Mouse (Mus musculus): Measurements from ENCODE around the gene Gm20696. TPM values are rescaled to one million over a fixed set of nuclear protein-coding genes. Genes with fewer than 3 reads are reported as not detected.

Gene Gm20696
- total RNA-seq, 2 experiments from 2014 or later, result 2.9 to 5.0 TPM

DNA sequence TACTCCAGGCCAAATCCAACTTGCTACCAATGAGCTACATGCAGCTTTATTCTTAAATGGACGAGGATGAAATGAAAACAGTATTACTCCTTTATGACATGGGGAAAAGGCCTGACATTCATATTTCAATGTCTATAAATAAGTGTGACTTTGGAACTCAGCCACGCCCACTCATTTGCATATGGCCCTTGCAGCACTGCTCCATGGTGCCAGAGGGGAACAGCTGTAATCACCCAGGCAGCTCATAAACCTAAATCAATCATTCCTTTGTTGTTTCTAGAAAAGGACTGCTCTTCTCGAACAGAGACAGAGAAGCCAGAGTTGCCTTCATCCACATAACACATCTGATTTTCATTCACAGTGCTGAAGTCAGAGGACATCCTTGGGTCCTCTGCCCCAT, 241.6 kb downstream of the Gm20696 start:
- no peak for ATAC-seq (replicated peaks; ENCODE audit: low FRiP score, poor library complexity, severe bottlenecking)

DNA sequence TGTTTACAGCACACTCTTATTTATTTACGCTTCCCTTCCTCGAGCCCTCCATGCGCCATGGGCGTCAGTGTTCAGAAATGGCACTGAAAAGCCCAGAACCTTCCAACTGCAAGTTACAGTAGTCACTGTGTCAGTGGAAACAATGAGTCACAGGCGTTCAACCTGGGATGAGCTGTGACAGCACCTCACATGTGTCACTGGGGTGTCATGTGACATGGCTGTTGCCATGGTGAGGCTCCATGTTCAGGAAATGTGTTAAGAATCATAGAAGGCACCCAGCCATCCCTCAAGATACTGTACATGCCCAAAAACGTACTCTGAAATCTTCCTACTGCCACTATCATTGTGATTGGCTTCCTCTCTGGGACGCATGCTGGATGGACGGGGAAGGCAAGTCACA, 245.9 kb downstream of the Gm20696 start:
- ATAC-seq (replicated peaks; ENCODE audit: low FRiP score, poor library complexity, severe bottlenecking), result no peak

DNA sequence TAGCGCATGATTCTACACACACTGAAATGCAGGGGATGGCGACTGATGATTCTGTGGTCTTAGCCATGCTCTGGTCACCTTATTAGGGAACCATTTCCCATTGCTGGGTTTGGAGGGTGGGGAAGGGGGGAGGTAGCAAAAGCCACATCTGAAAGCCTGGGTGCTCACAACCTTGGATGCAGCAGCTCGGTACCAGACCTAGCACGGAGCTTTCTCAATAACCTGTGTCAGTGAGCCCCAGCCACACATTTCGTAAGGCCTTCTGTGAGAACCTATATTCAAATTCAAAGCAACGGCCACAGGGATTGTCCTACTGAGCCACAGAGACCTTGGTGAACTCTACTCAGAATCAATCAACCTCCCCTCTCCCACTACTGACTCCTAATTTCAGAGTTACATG, 254.0 kb downstream of the Gm20696 start:
- ATAC-seq (replicated peaks; ENCODE audit: low FRiP score, poor library complexity, severe bottlenecking), result no peak

DNA sequence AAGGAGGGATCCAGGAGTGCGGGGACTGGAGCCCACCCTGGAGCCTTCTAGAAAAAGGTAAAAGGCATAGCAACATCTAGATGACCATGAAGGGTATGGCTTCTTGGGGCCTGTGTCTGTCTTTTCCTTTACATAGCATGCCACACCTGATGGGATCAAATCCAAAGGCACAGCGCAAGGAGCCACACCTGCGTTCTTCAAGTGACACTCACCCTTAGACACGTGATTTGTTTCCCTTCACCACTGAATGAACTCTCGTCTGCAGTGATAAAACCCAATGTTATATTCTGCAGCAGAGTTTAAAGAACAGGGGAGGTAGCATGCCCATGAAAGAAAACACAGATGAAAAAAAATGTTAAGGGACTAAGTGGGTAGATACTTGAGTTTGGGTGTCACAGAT, 257.0 kb downstream of the Gm20696 start:
- ATAC-seq (replicated peaks; ENCODE audit: low FRiP score, poor library complexity, severe bottlenecking), result no peak

DNA sequence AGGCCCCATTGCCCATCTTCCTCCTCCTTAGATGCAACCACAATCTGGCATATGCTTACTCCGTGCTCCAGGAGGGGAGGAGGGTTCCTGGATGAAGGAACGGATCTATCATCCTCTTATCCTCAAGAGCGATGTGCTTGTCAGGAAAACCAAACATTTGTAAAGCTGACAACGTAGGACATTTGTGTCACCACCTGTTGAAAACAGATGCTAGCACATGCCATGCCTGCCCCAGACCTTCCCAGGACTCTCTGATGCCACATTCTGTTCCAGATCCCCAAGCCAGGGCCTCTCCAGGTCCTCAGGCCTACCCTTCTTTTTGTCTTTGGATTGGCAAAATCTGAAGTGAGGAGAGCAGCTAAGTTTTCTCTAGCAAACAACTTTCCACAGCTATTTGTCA, 257.7 kb downstream of the Gm20696 start:
- ATAC-seq (replicated peaks; ENCODE audit: low FRiP score, poor library complexity, severe bottlenecking), result no peak

DNA sequence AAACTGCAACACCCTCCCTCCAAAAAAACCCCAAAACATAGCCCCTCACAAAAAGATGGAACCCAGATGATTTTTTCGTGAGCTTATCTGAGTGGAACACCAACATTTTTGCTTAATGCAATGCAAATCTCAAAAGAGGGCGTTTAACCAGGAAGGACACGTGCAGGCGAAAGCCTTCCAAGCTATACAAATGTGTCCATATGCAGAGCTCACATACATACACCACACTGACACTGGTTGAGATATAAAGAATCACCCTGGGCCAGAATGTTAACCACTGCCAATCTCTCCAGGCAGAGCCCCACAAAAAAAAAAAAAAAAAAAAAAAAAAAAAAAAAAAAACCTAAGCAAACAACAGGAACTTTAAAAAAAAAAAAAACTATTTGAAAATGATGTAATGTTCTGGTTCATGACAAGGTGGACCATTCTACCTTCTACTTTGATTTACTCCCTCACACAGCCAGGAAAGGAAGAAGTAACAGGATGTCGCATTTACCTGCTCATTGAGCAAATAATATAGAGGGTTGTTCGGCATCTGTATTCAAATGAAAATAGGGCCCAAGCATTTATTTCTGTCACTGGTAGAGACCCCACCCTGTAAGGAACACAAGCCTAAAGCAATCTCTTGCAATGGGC, 262.7 kb downstream of the Gm20696 start:
- ATAC-seq (replicated peaks; ENCODE audit: low FRiP score, poor library complexity, severe bottlenecking), result no peak

DNA sequence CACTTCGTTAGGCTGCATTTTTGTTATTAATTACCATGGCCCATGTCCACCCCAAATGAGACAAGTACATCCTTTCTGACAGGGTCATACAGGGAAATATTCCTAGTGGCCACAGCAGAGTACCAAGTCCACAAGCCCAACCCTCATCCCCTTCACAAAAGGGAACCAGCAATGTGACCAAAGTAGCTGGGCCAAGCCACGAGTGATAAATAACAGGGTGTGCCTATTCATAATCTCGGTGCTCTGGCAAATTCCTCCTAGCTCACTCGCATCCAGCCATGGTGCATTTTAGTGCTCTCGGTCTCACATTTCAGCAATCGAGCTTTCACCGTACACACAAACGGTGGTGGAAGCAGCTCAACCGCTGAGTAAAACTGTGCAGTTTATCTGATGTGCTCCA, 263.7 kb downstream of the Gm20696 start:
- ATAC-seq (replicated peaks; ENCODE audit: low FRiP score, poor library complexity, severe bottlenecking), result no peak

DNA sequence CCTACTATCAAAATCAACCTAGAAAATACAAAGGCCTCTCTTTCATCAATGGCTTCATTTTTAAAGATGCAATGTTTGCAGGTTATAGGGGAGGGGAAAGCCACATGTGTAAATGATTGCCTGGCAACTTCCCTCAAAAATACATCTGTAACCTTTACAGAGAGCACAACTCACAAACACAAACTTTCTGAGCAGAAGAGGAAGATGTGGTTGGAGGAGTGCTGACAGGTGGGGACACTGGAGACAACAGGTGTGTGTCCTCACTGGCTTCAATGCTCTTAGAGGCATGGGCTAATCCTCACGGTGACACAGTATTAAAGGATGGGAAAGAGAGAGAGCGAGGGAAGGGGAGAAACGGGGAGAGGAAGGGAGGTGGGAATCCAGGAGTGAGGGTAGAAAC, 264.2 kb downstream of the Gm20696 start:
- no peak for ATAC-seq (replicated peaks; ENCODE audit: low FRiP score, poor library complexity, severe bottlenecking)

DNA sequence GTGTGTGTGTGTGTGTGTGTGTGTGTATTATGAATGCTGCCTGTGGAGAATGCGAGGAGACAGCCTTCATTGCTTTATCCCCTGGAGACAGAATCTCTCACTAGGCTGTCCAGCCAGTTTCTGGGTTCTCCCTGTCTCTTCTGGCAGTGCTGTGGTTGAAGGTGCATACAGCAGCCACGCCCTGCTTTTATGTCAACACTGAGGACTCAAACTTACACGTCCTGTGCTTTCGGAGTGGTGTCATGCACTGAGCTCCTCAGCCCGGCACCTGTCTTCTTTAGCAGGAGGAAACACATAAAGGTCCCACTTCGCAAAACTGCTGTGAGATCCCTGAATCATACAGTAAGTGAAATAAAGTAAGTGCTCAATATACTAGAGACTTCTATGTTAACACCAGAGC, 264.8 kb downstream of the Gm20696 start:
- no peak for ATAC-seq (replicated peaks; ENCODE audit: low FRiP score, poor library complexity, severe bottlenecking)

DNA sequence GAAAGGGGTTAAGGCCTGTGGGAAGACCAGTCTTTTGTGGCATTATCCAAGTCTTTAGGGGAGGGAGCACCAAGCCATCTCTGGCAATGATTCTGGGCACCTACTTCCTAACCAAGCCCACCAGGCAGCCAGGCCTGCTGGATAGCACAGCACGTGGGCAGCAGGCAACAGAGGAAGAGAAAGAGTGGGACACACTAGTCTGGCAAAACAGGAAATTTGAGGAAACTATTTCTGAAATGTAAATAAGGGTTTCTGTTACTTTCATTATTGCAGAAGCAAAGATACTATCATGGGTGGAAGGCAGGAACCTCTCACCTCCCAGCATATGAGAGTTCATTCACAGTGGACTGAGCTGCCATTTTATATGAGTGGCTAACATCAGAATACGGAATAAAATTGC, 265.4 kb downstream of the Gm20696 start:
- ATAC-seq (replicated peaks; ENCODE audit: low FRiP score, poor library complexity, severe bottlenecking), result no peak

DNA sequence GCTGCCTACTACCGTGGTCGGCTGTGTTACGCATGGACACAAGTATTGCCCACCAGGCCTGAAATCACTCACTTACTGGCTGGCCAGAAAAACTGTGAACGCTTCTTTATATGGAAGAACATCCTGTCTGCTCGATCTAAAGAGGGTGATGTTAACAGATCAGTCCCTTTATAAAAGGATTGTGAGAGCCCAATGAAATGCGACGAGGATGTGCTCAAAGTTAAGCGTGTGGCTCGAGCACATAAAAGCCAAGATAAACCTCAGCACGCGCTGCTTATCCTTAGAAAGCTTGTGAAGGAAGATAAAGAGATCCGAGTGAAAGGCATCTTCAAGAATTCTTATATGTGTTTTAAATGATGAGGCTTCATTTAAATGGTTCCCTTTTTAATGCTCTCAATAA, 270.9 kb downstream of the Gm20696 start:
- ATAC-seq (replicated peaks; ENCODE audit: low FRiP score, poor library complexity, severe bottlenecking), result no peak

DNA sequence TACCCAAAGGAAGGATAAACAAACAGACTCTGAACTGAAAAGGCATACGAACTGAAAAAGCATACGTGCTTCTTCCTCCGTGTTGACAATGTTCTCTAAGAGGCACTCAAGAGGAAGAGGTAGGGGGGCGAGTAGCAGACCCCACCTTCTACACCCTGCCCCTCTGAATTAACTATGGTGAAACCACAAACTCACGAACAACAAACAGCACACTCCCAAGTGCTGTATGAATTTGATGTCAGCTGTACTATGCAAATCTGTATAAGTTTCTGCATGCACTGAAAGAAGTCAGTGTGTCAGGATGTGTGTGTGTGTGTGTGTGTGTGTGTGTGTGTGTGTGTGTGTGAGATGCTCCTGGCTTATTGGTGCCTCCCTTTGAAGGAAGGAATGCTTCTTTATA, 271.8 kb downstream of the Gm20696 start:
- no peak for ATAC-seq (replicated peaks; ENCODE audit: low FRiP score, poor library complexity, severe bottlenecking)

DNA sequence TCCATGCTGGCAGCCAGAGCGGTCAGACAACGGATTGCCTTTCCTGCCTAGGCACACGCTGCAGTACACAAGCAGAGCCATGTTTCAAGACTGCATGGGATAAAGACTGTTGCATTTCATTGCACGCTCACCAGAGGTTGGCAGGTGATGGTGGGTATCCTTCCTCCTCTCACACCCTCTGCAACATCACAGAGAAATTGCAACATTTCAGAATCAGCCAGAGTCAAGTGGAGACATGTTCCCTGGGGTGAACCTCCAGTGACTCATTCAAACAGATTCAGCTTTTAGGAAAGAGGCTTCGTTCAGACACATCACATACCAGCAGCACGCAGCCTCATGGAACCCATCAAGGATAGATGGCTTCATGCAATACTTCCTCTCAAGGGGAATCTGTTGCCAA, 274.1 kb downstream of the Gm20696 start:
- no peak for ATAC-seq (replicated peaks; ENCODE audit: low FRiP score, poor library complexity, severe bottlenecking)

DNA sequence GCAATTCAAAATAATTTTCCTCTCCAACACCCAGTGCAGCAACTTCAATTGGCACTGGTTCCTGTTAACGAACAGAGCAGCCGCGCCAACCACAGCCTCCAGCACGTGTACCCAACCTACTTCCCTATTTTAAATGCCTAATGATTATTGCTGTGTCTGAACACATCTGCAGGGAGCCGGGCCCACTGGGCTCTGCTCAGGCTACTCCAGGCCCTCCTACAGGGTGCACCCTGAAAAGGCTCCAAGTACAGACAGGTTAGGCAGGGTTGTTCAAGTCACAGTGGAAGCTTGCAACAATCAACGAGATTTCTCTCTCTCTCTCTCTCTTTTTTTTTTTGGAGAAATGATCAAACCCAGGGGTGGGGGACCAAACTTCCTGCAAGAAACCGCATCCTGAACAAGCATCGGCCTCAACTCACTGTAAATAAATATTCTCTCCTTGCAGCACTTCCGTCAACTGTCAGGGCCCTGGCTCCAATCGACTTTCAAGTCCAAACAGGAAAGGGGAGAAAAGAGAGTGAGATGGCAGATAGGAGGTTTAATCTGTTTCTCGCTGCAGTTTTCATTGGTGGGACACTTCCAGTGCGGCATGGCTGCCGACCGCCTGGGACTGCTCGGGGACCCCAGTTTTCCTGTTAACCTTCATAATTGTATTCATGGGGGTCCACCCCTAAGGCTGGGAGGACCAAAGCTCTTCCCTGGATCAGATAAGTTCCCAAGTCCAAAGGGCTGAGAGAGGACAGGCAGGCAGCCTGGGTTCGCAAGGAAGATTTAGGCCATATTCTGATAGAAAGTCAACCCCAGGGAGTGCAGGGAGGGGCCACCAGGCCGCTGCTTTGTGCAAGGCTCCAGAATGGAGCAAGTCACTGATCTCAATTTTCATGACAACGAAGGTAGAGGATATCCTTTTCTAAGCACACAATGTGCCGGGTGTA, 277.6 kb downstream of the Gm20696 start:
- ATAC-seq (replicated peaks; ENCODE audit: low FRiP score, poor library complexity, severe bottlenecking), result no peak

DNA sequence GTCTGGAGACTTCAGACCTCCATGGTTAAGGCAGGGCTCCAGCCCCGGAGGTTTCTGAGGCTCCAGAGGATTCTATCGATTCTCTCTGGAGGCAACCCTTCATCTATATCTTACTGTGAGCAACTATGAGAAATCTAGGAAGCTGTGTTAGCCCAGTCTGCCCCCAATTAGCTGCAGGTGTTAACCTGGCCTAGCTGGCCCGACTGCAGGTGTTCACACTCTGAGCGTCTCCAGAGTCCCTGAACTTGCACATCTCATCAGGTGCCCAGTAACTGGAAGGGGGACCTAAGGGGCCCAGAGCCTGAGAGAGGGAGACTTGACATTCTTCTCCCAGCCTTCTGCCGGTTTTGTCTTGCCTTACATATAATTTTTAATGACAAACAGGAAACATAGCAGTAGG, 278.6 kb downstream of the Gm20696 start:
- no peak for ATAC-seq (replicated peaks; ENCODE audit: low FRiP score, poor library complexity, severe bottlenecking)

DNA sequence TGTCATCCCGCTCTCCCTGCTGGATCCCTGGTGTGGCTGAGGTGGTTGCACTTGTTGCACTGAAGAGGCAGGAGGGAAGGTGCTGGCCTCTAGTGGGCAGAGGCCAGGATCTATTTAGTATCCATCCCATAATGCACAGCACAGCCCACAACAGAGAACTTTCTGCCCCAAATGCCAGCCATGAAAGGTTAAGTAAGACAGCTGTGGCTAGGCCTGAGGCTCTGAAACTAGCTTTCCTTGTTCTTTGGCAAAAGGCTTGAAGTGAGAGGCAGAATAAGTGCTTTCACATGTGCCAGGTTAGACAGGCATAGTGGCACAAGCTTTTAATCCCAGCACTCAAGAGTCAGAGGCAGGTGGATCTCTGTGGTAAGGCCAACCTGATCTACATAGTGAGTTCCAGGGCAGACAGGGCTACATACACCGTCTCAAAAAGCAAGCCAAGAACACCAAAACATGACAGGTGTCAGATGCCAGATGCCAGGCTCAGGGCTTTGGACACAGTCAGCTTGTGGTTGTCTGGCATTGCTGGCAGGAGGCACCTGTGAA, 281.5 kb downstream of the Gm20696 start:
- no peak for ATAC-seq (replicated peaks; ENCODE audit: low FRiP score, poor library complexity, severe bottlenecking)

DNA sequence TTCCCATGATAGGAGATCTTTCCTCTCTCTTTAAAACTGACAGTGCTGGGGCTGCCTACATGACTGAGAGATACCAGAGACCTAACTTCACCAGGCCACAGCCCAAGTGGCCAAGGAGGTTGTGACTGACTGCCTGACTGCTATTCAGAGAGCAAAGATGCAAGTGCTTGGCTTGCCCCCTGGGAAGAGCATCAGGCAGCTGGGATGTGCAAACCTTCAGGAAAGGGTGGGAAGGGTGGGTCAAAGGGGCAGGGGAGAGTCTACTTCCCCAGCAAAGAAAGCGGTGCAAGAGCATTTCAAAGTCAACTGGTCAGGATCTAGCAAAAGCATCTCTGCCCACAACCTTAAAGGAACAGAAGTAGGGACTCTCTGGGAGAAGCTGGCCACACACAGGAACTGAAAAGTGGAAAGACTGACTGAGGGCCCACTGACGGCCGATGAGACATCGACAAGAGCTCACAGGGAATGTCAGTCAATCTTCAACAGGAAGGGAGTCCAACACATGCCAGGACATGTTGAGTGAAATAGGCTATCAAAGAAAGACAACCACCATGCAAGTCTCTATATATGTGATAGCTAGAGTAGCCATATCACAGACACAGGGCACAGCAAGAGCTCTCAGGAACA, 282.6 kb downstream of the Gm20696 start:
- ATAC-seq (replicated peaks; ENCODE audit: low FRiP score, poor library complexity, severe bottlenecking), result no peak

DNA sequence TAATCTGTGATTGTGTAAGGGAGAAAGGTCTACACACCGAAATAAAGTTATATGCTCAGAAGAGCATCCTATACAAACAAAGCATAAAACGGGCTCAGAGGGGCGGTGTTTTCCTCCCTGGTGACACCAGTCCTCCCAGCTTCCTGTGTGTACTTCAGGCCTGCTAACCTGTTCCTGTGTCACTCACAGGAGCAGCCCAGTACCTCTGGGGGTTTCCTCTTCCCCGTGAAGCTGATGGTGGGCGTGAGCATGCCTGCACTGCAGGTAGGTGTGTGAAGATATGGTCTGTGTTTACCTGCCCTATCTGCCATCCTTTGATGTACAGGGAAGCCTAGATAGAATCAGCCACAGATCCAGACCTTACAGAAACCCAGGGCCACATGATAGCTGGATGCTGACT, 286.5 kb downstream of the Gm20696 start:
- no peak for ATAC-seq (replicated peaks; ENCODE audit: low FRiP score, poor library complexity, severe bottlenecking)

DNA sequence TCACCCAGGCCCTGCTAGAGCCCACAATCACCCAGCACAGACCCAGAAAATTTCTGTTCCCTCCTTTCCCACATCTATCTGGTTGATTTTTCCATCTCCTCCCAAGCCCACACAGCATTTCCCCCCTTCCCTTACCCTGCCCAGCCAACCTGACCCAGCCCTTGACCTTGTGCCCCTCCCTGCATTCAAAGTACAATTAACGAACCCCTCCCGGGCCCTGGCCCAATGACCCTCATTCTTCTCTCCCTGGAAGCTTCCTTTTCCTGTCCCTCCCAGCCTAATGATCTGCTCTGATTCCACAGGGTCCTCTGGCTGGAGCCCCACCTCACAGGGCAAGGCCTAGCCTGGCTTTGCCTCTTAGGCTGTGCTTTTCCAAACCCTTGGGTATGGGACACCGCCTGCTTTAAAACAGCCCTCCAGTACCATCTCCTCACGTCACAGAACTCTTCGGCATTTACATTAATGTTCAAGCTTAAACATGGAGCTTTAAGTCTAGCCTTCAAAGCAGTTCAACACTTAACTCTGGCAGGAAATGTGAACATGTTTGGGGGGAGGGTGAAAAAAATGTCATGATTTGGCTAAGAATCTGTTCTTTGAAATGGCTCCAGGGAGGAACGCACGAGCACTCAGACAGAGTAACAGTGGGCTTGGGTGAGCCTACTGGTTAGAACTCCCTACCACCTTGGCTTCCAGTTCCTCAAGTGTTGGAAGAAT, 287.4 kb downstream of the Gm20696 start:
- ATAC-seq (replicated peaks; ENCODE audit: low FRiP score, poor library complexity, severe bottlenecking), result no peak

DNA sequence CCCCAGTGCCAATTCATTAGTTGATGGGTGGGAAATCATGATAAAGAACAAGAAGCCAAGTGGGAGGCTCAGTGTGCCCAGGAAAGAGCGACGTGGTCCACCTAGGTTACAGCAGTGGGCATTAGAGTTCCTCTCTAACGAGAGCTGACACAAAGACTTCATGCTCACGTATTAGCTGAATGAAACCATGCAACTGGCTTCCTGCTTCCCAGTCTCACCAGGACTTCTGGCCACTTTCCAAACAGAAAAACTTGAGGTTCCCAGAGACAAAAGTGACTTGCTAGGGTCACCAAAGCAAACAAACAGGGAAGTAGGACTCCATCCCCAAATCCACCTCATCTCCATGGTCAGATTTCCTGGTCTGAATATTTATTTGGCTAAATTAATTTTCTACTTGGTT, 288.9 kb downstream of the Gm20696 start:
- no peak for ATAC-seq (replicated peaks; ENCODE audit: low FRiP score, poor library complexity, severe bottlenecking)

All from erythroid progenitor cell, adult 5-6 weeks (primary cell).